Mouse (Mus musculus) kidney, embryonic 16.5 days (tissue): Measurements from ENCODE around the gene Lcn12. TPM values are rescaled to one million over a fixed set of nuclear protein-coding genes. Genes with fewer than 3 reads are reported as not detected.

Source experiments
- ATAC-seq: fragments of 200-750 bp; cut with Nextera tagmentation; 2 replicates; pipeline ENCODE4 v1.8.0; 2017; ENCODE audit warnings: moderate TSS enrichment; ENCODE audit not compliant: low FRiP score, low TSS enrichment
- H3K27ac ChIP-seq: fragments of 300-500 bp; sonication (generic); 2 replicates; pipeline ENCODE4 v1.5.1; 2014; ENCODE audit warnings: low read length
- H3K27me3 ChIP-seq: fragments of 300-500 bp; sonication (generic); 2 replicates; pipeline ENCODE4 v1.6.1; 2014; ENCODE audit warnings: low read length, control low read depth, mixed read lengths; ENCODE audit not compliant: insufficient read depth
- H3K36me3 ChIP-seq: fragments of 300-500 bp; sonication (generic); 2 replicates; pipeline ENCODE4 v1.6.1; 2014; ENCODE audit warnings: low read length, control low read depth, mixed read lengths; ENCODE audit not compliant: insufficient read depth
- H3K4me1 ChIP-seq: fragments of 300-500 bp; sonication (generic); 2 replicates; pipeline ENCODE4 v1.6.1; 2014; ENCODE audit warnings: low read length, control low read depth, mixed read lengths; ENCODE audit not compliant: insufficient read depth
- H3K4me2 ChIP-seq: fragments of 300-500 bp; sonication (generic); replicated peaks from 2 replicates; pipeline ENCODE4 v1.6.1; 2014; ENCODE audit warnings: low read depth, low read length
- H3K4me3 ChIP-seq: fragments of 300-500 bp; sonication (generic); 2 replicates; pipeline ENCODE4 v1.5.1; 2014; ENCODE audit warnings: mild to moderate bottlenecking, low read length
- H3K9ac ChIP-seq: fragments of 300-500 bp; sonication (generic); replicated peaks from 2 replicates; pipeline ENCODE4 v1.6.1; 2014; ENCODE audit warnings: low read length
- H3K9me3 ChIP-seq: fragments of 300-500 bp; sonication (generic); 2 replicates; pipeline ENCODE4 v1.6.1; 2016; ENCODE audit warnings: low read length, control low read depth
- WGBS: fragments of 180-500 bp; shearing (Covaris S2); extraction: QIAGEN DNeasy Blood & Tissue Kit; methylation state at CpG from one replicate; pipeline ENCODE4 v1.1.7; 2014; 5-methylcytosine and 5-hydroxymethylcytosine counted together
- polyA plus RNA-seq: library from polyadenylated mRNA; unstranded; fragments of >200 nt; fragmentation: Nextera tagmentation; extraction: Ambion mirVana; gene quantifications from 2 replicates; pipeline ENCODE4 v1.2.1, GENCODE M21; 2015

The Lcn12 gene
- polyA plus RNA-seq, 1 experiment from 2014 or later = not detected

DNA sequence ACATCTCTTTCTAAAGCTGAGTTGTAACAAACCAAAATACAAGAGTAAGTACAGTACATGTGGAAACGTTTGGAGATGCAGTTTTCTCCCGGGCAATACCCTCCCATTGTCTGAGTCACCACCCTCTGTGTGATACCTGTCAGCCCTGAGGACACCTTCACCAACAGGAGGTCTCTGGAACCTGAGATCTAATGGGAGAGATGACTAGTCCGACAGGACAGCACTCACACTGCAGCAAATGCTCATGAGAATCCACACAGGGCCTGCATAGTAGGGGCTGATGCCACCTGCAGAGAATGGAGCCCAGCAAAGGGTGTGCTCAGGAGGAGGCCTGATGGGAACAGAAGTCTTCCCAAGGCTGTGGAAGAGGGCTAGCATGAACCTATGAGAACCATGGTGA is 32.3 kb downstream of the Lcn12 start:
- Histone ChIP-seq H3K4me2 (peak overlapping the region; percentile 87), H3K36me3 (no peaks in the 10 kb centered on the region), H3K4me3 (peak overlapping the region; percentile 85), H3K9me3 (no peaks in the 10 kb centered on the region), H3K9ac (peak overlapping the region; percentile 85), H3K4me1 (peaks cover 17% of the 10 kb centered on the region), H3K27me3 (no peaks in the 10 kb centered on the region), H3K27ac (peak overlapping the region; percentile 76; the same call in 1 of the 2 replicates)
- no peak for ATAC-seq
- 21% methylated on average over 3 of the region's 3 CpGs for WGBS

GRCm38 (mm10) chr2:25460551-25461309 is 33.0 kb downstream of the Lcn12 start, which contains the start of gene Paxx:
Gene Paxx, minus strand, starts transcription at chr2:25461094.
- under 1% methylated on average over 48 of the region's 48 CpGs for WGBS
- Histone ChIP-seq H3K27ac (peak within 1 kb of the TSS; percentile 90), H3K27me3 (no peaks in the 10 kb centered on the region), H3K9ac (peak within 1 kb of the TSS; percentile 85), H3K9me3 (no peaks in the 10 kb centered on the region), H3K4me1 (peaks cover 15% of the 10 kb centered on the region), H3K36me3 (no peaks in the 10 kb centered on the region), H3K4me2 (peak within 1 kb of the TSS; percentile 87), H3K4me3 (peak within 1 kb of the TSS; percentile 85)
- ATAC-seq = peak; percentile 94

- Histone ChIP-seq H3K36me3 (no peaks in the 10 kb centered on the region), H3K4me3 (peak overlapping the region; percentile 85), H3K9me3 (no peaks in the 10 kb centered on the region), H3K4me2 (peak overlapping the region; percentile 87), H3K27ac (peak overlapping the region; percentile 90), H3K9ac (peak overlapping the region; percentile 85), H3K27me3 (no peaks in the 10 kb centered on the region), H3K4me1 (peaks cover 13% of the 10 kb centered on the region)
- WGBS = 33% methylated on average over 5 of the region's 5 CpGs
- peak; percentile 4; the same call in 1 of the 2 replicates for ATAC-seq
Observed at GRCm38 (mm10) chr2:25460135-25460534, 33.6 kb downstream of the Lcn12 start.

GRCm38 (mm10) chr2:25458911-25459310 is 34.8 kb downstream of the Lcn12 start:
- H3K4me2 ChIP-seq = no peak overlapping the region
- H3K27ac ChIP-seq = no peak overlapping the region
- no peak for ATAC-seq
- H3K27me3 ChIP-seq = no peaks in the 10 kb centered on the region
- no peak overlapping the region for H3K4me3 ChIP-seq
- H3K36me3 ChIP-seq = no peaks in the 10 kb centered on the region
- peaks cover 13% of the 10 kb centered on the region for H3K4me1 ChIP-seq
- no peak overlapping the region for H3K9ac ChIP-seq
- no peaks in the 10 kb centered on the region for H3K9me3 ChIP-seq
- whole genome bisulfite sequencing = 73% methylated on average over 5 of the region's 5 CpGs

DNA sequence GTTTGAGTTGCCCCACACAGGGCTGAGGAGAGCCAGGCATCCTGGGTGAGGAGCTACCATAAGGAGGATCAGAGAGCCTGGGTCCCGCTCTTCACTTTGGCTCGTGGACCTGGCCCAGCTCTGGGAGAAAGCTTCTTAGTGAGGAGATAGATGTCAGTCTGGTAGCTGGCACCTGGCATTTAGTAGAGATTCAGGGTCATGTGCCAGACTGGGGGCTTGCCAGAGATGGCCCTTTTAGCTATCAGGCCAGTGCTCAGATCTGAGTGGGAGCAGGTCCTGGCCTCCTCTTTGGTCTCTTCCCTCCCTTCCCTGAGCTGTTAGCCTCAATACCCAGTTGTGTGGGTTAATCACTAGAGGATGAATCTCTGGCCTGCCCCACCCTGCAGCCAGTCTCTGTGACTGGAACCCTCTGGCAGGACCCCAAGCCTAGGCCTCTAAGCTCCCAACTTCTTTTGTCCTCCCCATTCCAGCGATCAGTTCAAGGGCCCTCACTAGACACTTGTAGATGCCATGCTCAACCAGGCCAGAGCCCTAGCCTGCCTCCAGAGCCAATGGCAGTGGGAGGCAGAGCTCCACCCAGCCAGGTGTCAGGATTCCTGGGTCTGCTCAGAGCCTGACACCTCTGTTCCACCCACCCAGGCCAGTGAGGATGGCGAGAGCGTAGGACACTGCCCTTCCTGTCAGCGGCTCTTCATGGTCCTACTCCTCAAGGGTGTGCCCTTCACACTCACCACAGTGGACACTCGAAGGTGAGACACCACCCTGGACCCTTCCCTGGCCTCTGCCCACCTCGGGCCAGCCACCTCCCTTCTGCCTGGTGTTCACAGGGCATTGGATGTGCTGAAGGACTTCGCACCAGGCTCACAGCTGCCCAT is 36.5 kb downstream of the Lcn12 start:
- no peak overlapping the region for H3K4me3 ChIP-seq
- H3K4me2 ChIP-seq = no peak overlapping the region
- no peak overlapping the region for H3K27ac ChIP-seq

GRCm38 (mm10) chr2:25456205-25456953 is 37.3 kb downstream of the Lcn12 start, which contains the start of gene Clic3:
Gene Clic3, plus strand, starts transcription at chr2:25456838.
- no peak within 1 kb of the TSS for H3K4me3 ChIP-seq

More for the DNA sequence above, 36.5 kb downstream of the Lcn12 start:
- H3K4me1 ChIP-seq = peaks cover 13% of the 10 kb centered on the region
- no peaks in the 10 kb centered on the region for H3K27me3 ChIP-seq
- H3K9ac ChIP-seq = no peak overlapping the region
- ATAC-seq = no peak
- WGBS = 82% methylated on average over 9 of the region's 9 CpGs
- no peaks in the 10 kb centered on the region for H3K9me3 ChIP-seq
- H3K36me3 ChIP-seq = no peaks in the 10 kb centered on the region

DNA sequence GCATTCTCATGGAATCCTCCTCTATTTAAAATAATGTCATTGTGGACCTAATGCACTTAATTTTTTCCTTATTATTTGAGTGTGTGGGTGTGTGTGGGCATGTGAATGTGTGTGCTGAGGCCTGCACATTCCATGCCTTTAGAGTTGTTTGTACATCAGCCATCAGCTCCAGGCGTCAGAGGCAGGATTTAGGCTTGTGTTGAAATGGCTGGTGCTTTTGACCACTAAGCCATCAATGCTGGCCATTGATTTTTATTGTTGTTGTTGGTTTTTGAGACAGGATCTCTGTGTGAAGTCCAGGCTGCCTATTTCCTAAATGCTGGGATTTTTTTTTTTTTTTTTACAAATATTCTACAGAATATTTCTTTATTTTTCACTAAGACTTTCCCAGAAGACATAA is 40.8 kb downstream of the Lcn12 start:
- WGBS = 41% methylated on average over 1 of the region's 1 CpGs
- ATAC-seq = no peak
- no peak overlapping the region for H3K9ac ChIP-seq

More at GRCm38 (mm10) chr2:25456205-25456953, 37.3 kb downstream of the Lcn12 start, which contains the start of gene Clic3:
- WGBS = 64% methylated on average over 14 of the region's 14 CpGs
- H3K4me1 ChIP-seq = peaks cover 11% of the 10 kb centered on the region
- peak within 1 kb of the TSS; percentile 11; the same call in 1 of the 2 replicates for H3K9ac ChIP-seq
- no peak for ATAC-seq
- H3K36me3 ChIP-seq = no peaks in the 10 kb centered on the region
- no peak within 1 kb of the TSS for H3K27ac ChIP-seq
- H3K4me2 ChIP-seq = no peak within 1 kb of the TSS
- H3K27me3 ChIP-seq = no peaks in the 10 kb centered on the region
- no peaks in the 10 kb centered on the region for H3K9me3 ChIP-seq

GRCm38 (mm10) chr2:25450853-25451647 is 42.7 kb downstream of the Lcn12 start:
- H3K9me3 ChIP-seq = no peaks in the 10 kb centered on the region
- H3K36me3 ChIP-seq = no peaks in the 10 kb centered on the region
- 76% methylated on average over 8 of the region's 8 CpGs for whole genome bisulfite sequencing
- no peak overlapping the region for H3K4me3 ChIP-seq
- no peak overlapping the region for H3K4me2 ChIP-seq
- ATAC-seq = no peak
- H3K4me1 ChIP-seq = no peaks in the 10 kb centered on the region
- H3K27me3 ChIP-seq = no peaks in the 10 kb centered on the region
- H3K9ac ChIP-seq = no peak overlapping the region
- no peak overlapping the region for H3K27ac ChIP-seq

More for the DNA sequence above, 40.8 kb downstream of the Lcn12 start:
- H3K4me1 ChIP-seq = no peaks in the 10 kb centered on the region
- H3K27me3 ChIP-seq = no peaks in the 10 kb centered on the region
- no peaks in the 10 kb centered on the region for H3K36me3 ChIP-seq
- H3K9me3 ChIP-seq = no peaks in the 10 kb centered on the region
- H3K27ac ChIP-seq = no peak overlapping the region
- no peak overlapping the region for H3K4me3 ChIP-seq
- no peak overlapping the region for H3K4me2 ChIP-seq

DNA sequence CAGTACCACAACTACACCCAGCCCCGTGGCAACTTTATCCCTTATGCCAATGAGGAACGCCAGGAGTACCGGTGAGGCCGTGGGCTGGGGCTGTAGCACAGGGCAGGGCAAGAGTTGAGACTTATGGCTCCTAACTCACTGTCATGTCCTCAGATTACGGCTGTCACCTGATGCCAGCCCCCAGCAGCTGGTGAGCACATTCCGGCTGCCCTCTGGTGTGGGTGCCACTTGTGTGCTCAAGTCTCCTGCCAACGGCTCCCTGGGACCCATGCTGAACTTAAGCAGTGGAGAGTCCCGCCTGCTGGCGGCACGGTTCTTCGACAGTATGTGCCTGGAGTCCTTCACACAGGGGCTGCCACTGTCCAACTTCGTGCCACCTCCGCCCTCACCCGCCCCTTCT is 51.0 kb downstream of the Lcn12 start:
- Histone ChIP-seq H3K9me3 (no peaks in the 10 kb centered on the region), H3K4me2 (no peak overlapping the region), H3K27ac (no peak overlapping the region), H3K36me3 (peaks cover 33% of the 10 kb centered on the region), H3K4me3 (no peak overlapping the region), H3K4me1 (no peaks in the 10 kb centered on the region), H3K27me3 (no peaks in the 10 kb centered on the region), H3K9ac (no peak overlapping the region)
- ATAC-seq = no peak
- 77% methylated on average over 14 of the region's 14 CpGs for WGBS
